Mouse (Mus musculus): ENCODE data around the gene Lbx2. TPM values are rescaled to one million over a fixed set of nuclear protein-coding genes. Genes with fewer than 3 reads are reported as not detected.
A peak's percentile ranks its signal among the peaks of the same experiment; 100 is the strongest.

The Lbx2 gene
- polyA plus RNA-seq, 2 experiments: 0.46 TPM; not detected in 1

DNA sequence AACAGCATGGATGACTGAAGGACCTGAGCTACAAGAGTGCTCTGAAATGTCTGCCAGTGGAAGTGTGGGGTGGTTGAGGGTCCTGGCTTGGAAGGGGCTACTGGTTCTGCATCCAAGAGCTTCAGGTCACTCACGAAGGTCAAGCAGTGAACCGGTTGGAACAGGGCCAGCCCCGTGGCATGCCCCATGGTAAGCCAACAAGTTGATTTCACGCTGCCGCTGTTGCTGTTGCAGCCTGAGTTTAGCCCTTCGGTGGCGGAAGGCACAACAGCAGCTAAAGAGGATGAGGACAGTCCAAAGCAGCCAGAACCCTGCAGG, 33.5 kb downstream of the Lbx2 start:
- WGBS (ENCODE audit: insufficient replicate concordance): 76% methylated on average over 7 of the region's 7 CpGs

GRCm38 (mm10) chr6:83120930-83121862, 35.0 kb downstream of the Lbx2 start, which contains the start of gene Wbp1:
TSS of gene Wbp1 (minus strand) at chr6:83121559.
- H3K9me3 ChIP-seq (ENCODE audit: control insufficient read depth, low read length): no peaks in the 10 kb centered on the region
- peaks cover 20 to 34% of the 10 kb centered on the region in 2 experiments for H3K4me1 ChIP-seq (replicated peaks; ENCODE audit: control insufficient read depth in 2 of 2, insufficient read depth in 2 of 2, low read length in 1 of 2)
- ATAC-seq (ENCODE audit: insufficient read depth) (peak; percentile 92), DNase-seq (ENCODE audit: low read depth in 3 of 3, low spot score in 3 of 3) (peak; percentile 98 to 99 (median 99))
- H3K4me2 ChIP-seq (ENCODE audit: low read depth): peak within 1 kb of the TSS; percentile 96
- no peak for TF ChIP-seq EP300 (IDR thresholded peaks at IDR 0.05; ENCODE audit: low read depth)
- 0 out of 2 replicates have a peak, but pooled peaks have one; percentile 7 for TF ChIP-seq CTCF (IDR thresholded peaks at IDR 0.05; ENCODE audit: low read depth)
- H3K4me3 ChIP-seq (ENCODE audit: insufficient read depth in 1 of 2, low read depth in 2 of 2, low read length in 2 of 2): peak within 1 kb of the TSS; percentile 67 to 91
- peak within 1 kb of the TSS; percentile 84 for H3K27ac ChIP-seq
- under 1% methylated on average over 38 of the region's 38 CpGs for WGBS (ENCODE audit: insufficient replicate concordance)
- H3K9ac ChIP-seq (replicated peaks): peak within 1 kb of the TSS; percentile 82
- peaks cover 4% of the 10 kb centered on the region for H3K36me3 ChIP-seq (replicated peaks; ENCODE audit: control insufficient read depth, insufficient read depth, low read depth)
- H3K27me3 ChIP-seq (ENCODE audit: control insufficient read depth, insufficient read depth, low read length): no peaks in the 10 kb centered on the region

More for the DNA sequence above, 33.5 kb downstream of the Lbx2 start:
- ATAC-seq (ENCODE audit: insufficient read depth) (no peak), DNase-seq (ENCODE audit: low read depth in 3 of 3, low spot score in 3 of 3) (no peak)
- Histone ChIP-seq H3K4me3 (ENCODE audit: insufficient read depth in 1 of 2, low read depth in 2 of 2, low read length in 2 of 2) (no peak overlapping the region), H3K9ac (replicated peaks) (peak overlapping the region; percentile 6; the same call in 1 of the 2 replicates), H3K9me3 (ENCODE audit: control insufficient read depth, low read length) (no peaks in the 10 kb centered on the region), H3K27ac (no peak overlapping the region; the same call in 1 of the 2 replicates), H3K27me3 (ENCODE audit: control insufficient read depth, insufficient read depth, low read length) (no peaks in the 10 kb centered on the region), H3K4me1 (replicated peaks; ENCODE audit: control insufficient read depth in 2 of 2, insufficient read depth in 2 of 2, low read length in 1 of 2) (peaks cover 22 to 30% of the 10 kb centered on the region in 2 experiments), H3K4me2 (ENCODE audit: low read depth) (peak overlapping the region; percentile 96), H3K36me3 (replicated peaks; ENCODE audit: control insufficient read depth, insufficient read depth, low read depth) (peaks cover 4% of the 10 kb centered on the region)
- TF ChIP-seq CTCF (IDR thresholded peaks at IDR 0.05; ENCODE audit: low read depth): no peak
- TF ChIP-seq EP300 (IDR thresholded peaks at IDR 0.05; ENCODE audit: low read depth): no peak

DNA sequence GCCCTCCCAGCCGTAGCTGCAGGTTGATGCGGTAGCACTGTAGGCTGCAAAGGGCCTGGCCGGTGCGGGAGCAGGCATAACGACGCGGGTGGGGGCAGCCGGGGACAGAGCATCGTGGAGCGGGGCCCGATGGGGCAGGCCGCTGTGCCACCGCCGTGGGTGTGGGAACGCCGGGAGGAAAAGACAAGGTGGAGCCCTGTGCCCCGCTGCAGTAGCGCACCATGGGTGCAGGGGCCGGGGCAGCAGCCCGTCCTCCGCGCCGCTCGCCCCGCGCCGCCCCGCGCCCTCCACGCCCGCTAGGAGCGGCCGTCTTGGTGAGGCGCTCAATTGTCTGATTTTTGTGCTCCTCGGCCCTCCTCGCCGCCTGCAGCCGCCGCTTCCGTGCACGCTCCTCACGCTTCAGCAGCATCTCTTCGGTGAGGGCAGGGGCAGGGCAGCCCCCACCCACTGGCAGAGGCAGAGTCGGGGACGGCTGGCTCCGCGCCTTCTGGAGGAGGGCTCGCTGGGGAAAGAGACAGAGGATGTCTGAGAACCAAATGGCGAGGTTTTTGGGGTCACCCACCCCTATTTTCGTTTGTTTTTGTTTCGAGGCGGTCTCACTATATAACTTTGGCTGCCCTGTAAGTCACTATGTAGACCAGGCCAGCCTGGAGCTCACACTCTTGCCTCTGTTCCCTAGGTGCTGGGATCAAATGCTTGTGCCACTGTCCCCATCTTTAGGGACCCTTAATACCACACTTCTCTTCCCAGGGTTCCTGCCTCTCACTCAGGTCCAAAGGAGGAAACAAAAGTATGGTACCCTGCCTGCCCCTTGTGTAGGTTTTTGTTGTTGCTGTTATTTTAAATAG, 35.9 kb downstream of the Lbx2 start:
- ATAC-seq (ENCODE audit: insufficient read depth): peak; percentile 46
- WGBS (ENCODE audit: insufficient replicate concordance): 3% methylated on average over 52 of the region's 52 CpGs
- H3K4me1 ChIP-seq (replicated peaks; ENCODE audit: control insufficient read depth in 2 of 2, insufficient read depth in 2 of 2, low read length in 1 of 2): peaks cover 20 to 30% of the 10 kb centered on the region in 2 experiments

DNA sequence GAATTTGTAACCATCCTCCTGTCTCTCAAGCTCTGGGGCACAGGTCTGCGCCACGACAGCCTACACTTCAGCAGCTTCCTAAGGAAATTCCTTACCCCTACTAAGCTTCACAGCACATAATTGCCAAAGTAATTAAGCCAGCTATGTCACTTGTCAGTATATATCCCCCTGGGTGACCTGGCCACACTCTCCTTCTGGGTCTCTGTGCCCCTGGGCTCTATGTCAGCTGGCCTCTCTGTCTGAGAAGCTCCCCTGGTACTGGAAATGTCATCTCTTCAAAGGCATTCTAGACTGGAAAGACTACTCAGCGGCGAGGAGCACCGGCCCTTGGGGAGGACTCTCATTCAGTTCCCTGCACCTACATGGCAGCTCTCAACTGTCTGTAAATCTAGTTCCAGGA, 36.8 kb downstream of the Lbx2 start:
- H3K27me3 ChIP-seq (ENCODE audit: control insufficient read depth, insufficient read depth, low read length): no peaks in the 10 kb centered on the region
- TF ChIP-seq CTCF (IDR thresholded peaks at IDR 0.05; ENCODE audit: low read depth) (no peak), EP300 (IDR thresholded peaks at IDR 0.05; ENCODE audit: low read depth) (no peak)
- H3K36me3 ChIP-seq (replicated peaks; ENCODE audit: control insufficient read depth, insufficient read depth, low read depth): no peaks in the 10 kb centered on the region
- DNase-seq (ENCODE audit: low read depth in 3 of 3, low spot score in 3 of 3) (no peak), ATAC-seq (ENCODE audit: insufficient read depth) (no peak)
- no peak overlapping the region for H3K9ac ChIP-seq (replicated peaks)
- peak overlapping the region; percentile 96 for H3K4me2 ChIP-seq (ENCODE audit: low read depth)
- H3K4me3 ChIP-seq (ENCODE audit: insufficient read depth in 1 of 2, low read depth in 2 of 2, low read length in 2 of 2): no peak overlapping the region; a peak in 1 of 4 replicates
- no peak overlapping the region for H3K27ac ChIP-seq
- H3K9me3 ChIP-seq (ENCODE audit: control insufficient read depth, low read length): no peaks in the 10 kb centered on the region
- peaks cover 20 to 30% of the 10 kb centered on the region in 2 experiments for H3K4me1 ChIP-seq (replicated peaks; ENCODE audit: control insufficient read depth in 2 of 2, insufficient read depth in 2 of 2, low read length in 1 of 2)
- 90% methylated on average over 5 of the region's 5 CpGs for WGBS (ENCODE audit: insufficient replicate concordance)

More for the DNA sequence above, 35.9 kb downstream of the Lbx2 start:
- no peak for DNase-seq (ENCODE audit: low read depth in 3 of 3, low spot score in 3 of 3)
- Histone ChIP-seq H3K4me3 (ENCODE audit: insufficient read depth in 1 of 2, low read depth in 2 of 2, low read length in 2 of 2) (peak overlapping the region; percentile 67 to 91), H3K27ac (peak overlapping the region; percentile 84), H3K4me2 (ENCODE audit: low read depth) (peak overlapping the region; percentile 96), H3K9ac (replicated peaks) (peak overlapping the region; percentile 71), H3K27me3 (ENCODE audit: control insufficient read depth, insufficient read depth, low read length) (no peaks in the 10 kb centered on the region), H3K36me3 (replicated peaks; ENCODE audit: control insufficient read depth, insufficient read depth, low read depth) (peaks cover 4% of the 10 kb centered on the region), H3K9me3 (ENCODE audit: control insufficient read depth, low read length) (no peaks in the 10 kb centered on the region)
- TF ChIP-seq EP300 (IDR thresholded peaks at IDR 0.05; ENCODE audit: low read depth) (no peak), CTCF (IDR thresholded peaks at IDR 0.05; ENCODE audit: low read depth) (0 out of 2 replicates have a peak, but pooled peaks have one; percentile 15)
